Comparison of ENCODE assay signal across 8 mouse cellular contexts in the genomic region with DNA sequence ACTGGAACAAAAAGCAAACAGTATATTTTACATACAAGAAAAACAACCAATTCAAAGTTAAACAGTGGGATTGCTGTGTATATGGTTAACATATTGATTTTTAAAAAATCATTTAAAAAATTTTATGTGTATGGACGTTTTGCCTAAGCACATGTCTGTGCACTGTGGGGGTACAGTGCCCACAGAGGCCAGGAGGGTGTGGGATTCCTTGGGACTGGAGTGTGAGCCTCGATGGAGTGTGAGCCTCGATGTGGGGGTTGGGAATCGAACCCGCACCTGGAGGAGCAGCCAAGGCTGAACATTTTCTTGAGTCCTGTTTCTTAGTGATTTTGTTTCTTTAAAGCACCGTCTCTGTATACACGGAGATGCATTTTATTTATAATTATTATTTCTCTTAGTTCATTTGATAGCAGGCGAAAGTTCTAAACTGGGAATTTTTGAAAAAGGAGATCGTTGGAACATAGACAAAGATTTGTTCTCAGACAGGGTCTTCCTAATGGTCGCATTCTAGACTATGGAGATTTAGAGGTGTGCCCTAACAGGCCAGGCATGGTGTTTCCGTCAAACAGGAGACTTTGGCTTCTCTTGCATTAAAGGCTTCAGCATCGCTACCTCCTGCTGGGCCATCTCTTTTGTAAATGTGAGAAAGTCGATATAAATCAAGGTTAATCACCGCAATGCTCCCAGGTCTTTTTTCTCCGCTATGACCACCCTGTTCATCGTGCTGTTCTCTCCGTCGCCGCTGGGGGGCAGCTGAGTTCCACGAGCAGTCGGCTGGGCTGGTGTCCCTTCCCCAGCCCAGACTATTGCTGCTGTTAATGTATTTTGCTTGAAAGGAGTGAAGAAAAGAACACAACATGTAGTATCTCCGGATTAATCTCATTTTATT. TPM values are rescaled to one million over a fixed set of nuclear protein-coding genes. Genes with fewer than 3 reads are reported as not detected.
DNase-seq lines count a peak whose midpoint lies in the region; ATAC-seq lines count a peak whose summit lies in the region.

No protein-coding gene starts in this region.

- peak overlapping the region; percentile 29; the same call in 1 of the 2 replicates for H3K4me2 ChIP-seq in embryonic facial prominence, embryonic 14.5 days (ENCODE audit: low read depth, low read length)
- H3K4me2 ChIP-seq in kidney, embryonic 15.5 days, result peak overlapping the region; percentile 29; the same call in 1 of the 2 replicates
- no peak overlapping the region for H3K4me2 ChIP-seq in liver, embryonic 11.5 days
- no peak overlapping the region for H3K4me2 ChIP-seq in neural tube, embryonic 14.5 days (ENCODE audit: low read depth, low read length)

- H3K27me3 ChIP-seq in embryonic facial prominence, embryonic 14.5 days (replicated peaks; ENCODE audit: control insufficient read depth, insufficient read depth, low read length), result no peaks in the 10 kb centered on the region
- no peaks in the 10 kb centered on the region for H3K27me3 ChIP-seq in heart, embryonic 10.5 days (ENCODE audit: insufficient read depth, poor library complexity, severe bottlenecking)
- H3K27me3 ChIP-seq in kidney, embryonic 15.5 days, result no peaks in the 10 kb centered on the region
- no peaks in the 10 kb centered on the region for H3K27me3 ChIP-seq in liver, embryonic 11.5 days (replicated peaks; ENCODE audit: control insufficient read depth, insufficient read depth, low read length)
- H3K27me3 ChIP-seq in neural tube, embryonic 14.5 days (ENCODE audit: control insufficient read depth, insufficient read depth, low read length), result peaks cover 12% of the 10 kb centered on the region; the same call in 1 of the 2 replicates

- DNase-seq in A20 (ENCODE audit: low read depth, low spot score), result peak; percentile 47
- peak; percentile 41 to 47 for DNase-seq in adrenal gland, postnatal 4 days (ENCODE audit: low spot score in 2 of 2)
- DNase-seq in embryonic facial prominence, embryonic 14.5 days (ENCODE audit: low spot score), result peak; percentile 65
- peak; percentile 82 for DNase-seq in heart, embryonic 10.5 days (ENCODE audit: low spot score)
- peak; percentile 57 for DNase-seq in liver, embryonic 11.5 days (ENCODE audit: low spot score)
- DNase-seq in testis, postnatal 10 days (ENCODE audit: low spot score), result peak; percentile 87

- H3K9me3 ChIP-seq in embryonic facial prominence, embryonic 14.5 days (ENCODE audit: control insufficient read depth, low read length), result no peaks in the 10 kb centered on the region
- no peaks in the 10 kb centered on the region for H3K9me3 ChIP-seq in heart, embryonic 10.5 days
- H3K9me3 ChIP-seq in kidney, embryonic 15.5 days (replicated peaks), result no peaks in the 10 kb centered on the region
- H3K9me3 ChIP-seq in liver, embryonic 11.5 days (ENCODE audit: control insufficient read depth, low read length), result no peaks in the 10 kb centered on the region
- no peaks in the 10 kb centered on the region for H3K9me3 ChIP-seq in neural tube, embryonic 14.5 days (ENCODE audit: control insufficient read depth, low read length)

- no peak overlapping the region for H3K4me3 ChIP-seq in embryonic facial prominence, embryonic 14.5 days (ENCODE audit: low read depth, low read length)
- no peak overlapping the region for H3K4me3 ChIP-seq in heart, embryonic 10.5 days
- H3K4me3 ChIP-seq in kidney, embryonic 15.5 days (replicated peaks), result no peak overlapping the region
- no peak overlapping the region for H3K4me3 ChIP-seq in liver, embryonic 11.5 days (ENCODE audit: low read depth, low read length)
- no peak overlapping the region for H3K4me3 ChIP-seq in neural tube, embryonic 14.5 days (ENCODE audit: low read depth, low read length)

- no peak overlapping the region for H3K9ac ChIP-seq in embryonic facial prominence, embryonic 14.5 days (ENCODE audit: low read depth, low read length)
- H3K9ac ChIP-seq in kidney, embryonic 15.5 days, result no peak overlapping the region
- no peak overlapping the region for H3K9ac ChIP-seq in liver, embryonic 11.5 days (ENCODE audit: low read depth, low read length)
- H3K9ac ChIP-seq in neural tube, embryonic 14.5 days (replicated peaks; ENCODE audit: low read depth, low read length), result no peak overlapping the region

- no peaks in the 10 kb centered on the region for H3K36me3 ChIP-seq in embryonic facial prominence, embryonic 14.5 days (ENCODE audit: control insufficient read depth, insufficient read depth, low read length)
- H3K36me3 ChIP-seq in heart, embryonic 10.5 days, result no peaks in the 10 kb centered on the region
- H3K36me3 ChIP-seq in kidney, embryonic 15.5 days, result no peaks in the 10 kb centered on the region
- no peaks in the 10 kb centered on the region for H3K36me3 ChIP-seq in liver, embryonic 11.5 days (ENCODE audit: control insufficient read depth, insufficient read depth, low read length)
- no peaks in the 10 kb centered on the region for H3K36me3 ChIP-seq in neural tube, embryonic 14.5 days (ENCODE audit: control insufficient read depth, insufficient read depth, low read length)

- ATAC-seq in embryonic facial prominence, embryonic 14.5 days (ENCODE audit: low read depth), result peak; percentile 71; the same call in 1 of the 2 replicates
- ATAC-seq in kidney, embryonic 15.5 days (replicated peaks; ENCODE audit: low FRiP score), result peak; percentile 40; the same call in 1 of the 2 replicates
- ATAC-seq in liver, embryonic 11.5 days (replicated peaks; ENCODE audit: low FRiP score), result peak; percentile 31; the same call in 1 of the 2 replicates
- peak; percentile 86 for ATAC-seq in neural tube, embryonic 14.5 days (ENCODE audit: low read depth)

- WGBS in embryonic facial prominence, embryonic 14.5 days, result 24% methylated on average over 22 of the region's 22 CpGs
- WGBS in heart, embryonic 10.5 days, result 22% methylated on average over 22 of the region's 22 CpGs
- 23% methylated on average over 22 of the region's 22 CpGs for WGBS in kidney, embryonic 15.5 days
- 24% methylated on average over 22 of the region's 22 CpGs for WGBS in liver, embryonic 11.5 days
- WGBS in neural tube, embryonic 14.5 days, result 24% methylated on average over 22 of the region's 22 CpGs

- H3K4me1 ChIP-seq in embryonic facial prominence, embryonic 14.5 days (ENCODE audit: control insufficient read depth, insufficient read depth, low read length), result no peaks in the 10 kb centered on the region
- H3K4me1 ChIP-seq in heart, embryonic 10.5 days, result no peaks in the 10 kb centered on the region
- no peaks in the 10 kb centered on the region for H3K4me1 ChIP-seq in kidney, embryonic 15.5 days
- H3K4me1 ChIP-seq in liver, embryonic 11.5 days (replicated peaks; ENCODE audit: control insufficient read depth, insufficient read depth, low read length), result no peaks in the 10 kb centered on the region
- H3K4me1 ChIP-seq in neural tube, embryonic 14.5 days (ENCODE audit: control insufficient read depth, insufficient read depth, low read length), result no peaks in the 10 kb centered on the region

- H3K27ac ChIP-seq in embryonic facial prominence, embryonic 14.5 days (replicated peaks; ENCODE audit: low read depth, low read length), result no peak overlapping the region
- H3K27ac ChIP-seq in heart, embryonic 10.5 days, result no peak overlapping the region
- no peak overlapping the region for H3K27ac ChIP-seq in kidney, embryonic 15.5 days
- no peak overlapping the region for H3K27ac ChIP-seq in liver, embryonic 11.5 days (ENCODE audit: low read depth, low read length)
- H3K27ac ChIP-seq in neural tube, embryonic 14.5 days (ENCODE audit: low read depth, low read length), result no peak overlapping the region

RNA-seq across cellular contexts. Expression of a gene that starts 15.8 kb away (rescaled TPM):
- under 1 TPM; 0.06 to 0.45 TPM for total RNA-seq in adrenal gland, postnatal 4 days (2021)
- polyA plus RNA-seq in embryonic facial prominence, embryonic 14.5 days (2014; fragmentation: Nextera tagmentation; extraction: Ambion mirVana), result 0.24 and 0.72 TPM in 2 replicates
- polyA plus RNA-seq in heart, embryonic 10.5 days (2016; fragmentation: Nextera tagmentation; extraction: Ambion mirVana), result 0.01 and 0.04 TPM in 2 replicates
- polyA plus RNA-seq in kidney, embryonic 15.5 days (2015; fragmentation: Nextera tagmentation; extraction: Ambion mirVana), result 0.05 and 0.08 TPM in 2 replicates
- 0.01 and 0.03 TPM in 2 replicates for polyA plus RNA-seq in liver, embryonic 11.5 days (2014; fragmentation: Nextera tagmentation; extraction: Ambion mirVana)
- polyA plus RNA-seq in neural tube, embryonic 14.5 days (2014; fragmentation: Nextera tagmentation; extraction: Ambion mirVana), result 0.36 and 0.60 TPM in 2 replicates

Comparison
In these comparisons a context has a peak if more than half of its experiments do, and no peak if none do; other contexts are left out.
1. ATAC-seq: peak in every context shown above with its lines; median percentile 86 in neural tube, embryonic 14.5 days; 71 in embryonic facial prominence, embryonic 14.5 days; 40 in kidney, embryonic 15.5 days; 31 in liver, embryonic 11.5 days.
2. H3K4me2 ChIP-seq: peak in embryonic facial prominence, embryonic 14.5 days (single experiment) and kidney, embryonic 15.5 days (single experiment); none in liver, embryonic 11.5 days (single experiment) and neural tube, embryonic 14.5 days (single experiment).
3. Peak in every context shown above with its lines, with median percentiles within 50 percentile points of each other: DNase-seq.